Mouse (Mus musculus): ENCODE measurements around the gene Grk3. TPM values are rescaled to one million over a fixed set of nuclear protein-coding genes. Genes with fewer than 3 reads are reported as not detected.

Grk3 gene
- polyA plus RNA-seq, 1 experiment from 2014 or later, result 8.1 TPM

DNA sequence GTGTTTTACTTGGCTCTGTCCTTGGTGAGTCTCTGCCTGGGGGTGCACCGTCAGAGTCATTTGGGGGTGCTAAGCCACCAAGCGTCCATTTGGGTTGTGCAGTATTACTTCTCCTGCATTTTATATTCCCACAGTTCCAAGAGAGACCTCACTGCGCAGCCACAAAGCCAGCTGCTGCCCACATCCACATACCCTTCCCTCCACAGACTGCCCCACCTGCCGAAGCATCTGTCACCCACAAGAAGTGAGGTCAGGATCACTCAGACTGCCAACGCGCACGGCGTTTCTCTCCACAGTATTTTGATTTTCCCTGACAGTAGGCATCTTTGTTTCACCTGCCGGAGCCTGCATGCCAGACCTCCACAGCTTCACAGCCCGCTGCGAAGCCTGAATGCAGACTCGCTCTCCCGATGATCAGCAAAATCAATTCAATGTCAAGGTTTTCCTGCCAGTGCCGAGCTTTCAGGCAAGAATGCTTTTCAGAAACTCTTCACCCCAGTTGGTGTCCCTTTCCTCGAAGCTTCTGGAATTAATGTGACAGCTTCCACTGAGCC lies 15.7 kb upstream of the Grk3 start:
- H3K4me3 ChIP-seq, result no peak overlapping the region
- no peaks in the 10 kb centered on the region for H3K9me3 ChIP-seq (replicated peaks)
- 55% methylated on average over 15 of the region's 15 CpGs for WGBS
- no peak overlapping the region; the same call in 1 of the 2 replicates for H3K27ac ChIP-seq
- H3K4me1 ChIP-seq, result peaks cover 24% of the 10 kb centered on the region
- no peak overlapping the region for H3K4me2 ChIP-seq
- H3K9ac ChIP-seq, result no peak overlapping the region
- 0 out of 2 replicates have a peak, but pooled peaks have one; percentile 48 for ATAC-seq
- no peaks in the 10 kb centered on the region for H3K27me3 ChIP-seq
- no peaks in the 10 kb centered on the region for H3K36me3 ChIP-seq (ENCODE audit: poor library complexity, severe bottlenecking)

DNA sequence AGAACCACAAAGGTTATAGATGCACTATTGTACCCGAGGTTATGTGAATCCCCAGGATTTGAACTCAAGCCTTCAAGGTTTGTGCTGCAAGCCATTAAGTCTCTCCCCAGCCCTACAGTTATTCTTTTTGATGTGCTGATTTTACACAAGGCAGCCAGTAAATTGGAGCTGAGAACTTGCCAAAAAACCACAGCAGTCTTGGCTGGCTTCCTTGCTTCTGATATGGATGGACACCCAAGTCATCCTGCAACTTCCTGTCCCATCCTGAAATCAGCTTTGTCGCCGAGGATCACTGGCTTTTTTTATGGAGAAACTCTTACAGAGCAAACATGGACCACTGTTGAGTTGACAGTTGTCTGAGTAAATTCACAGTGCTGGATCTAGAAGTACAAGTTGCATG lies 14.5 kb upstream of the Grk3 start:
- H3K4me3 ChIP-seq, result no peak overlapping the region
- no peak overlapping the region for H3K4me2 ChIP-seq
- peaks cover 23% of the 10 kb centered on the region for H3K4me1 ChIP-seq
- no peaks in the 10 kb centered on the region for H3K27me3 ChIP-seq
- no peaks in the 10 kb centered on the region for H3K9me3 ChIP-seq (replicated peaks)
- H3K27ac ChIP-seq, result no peak overlapping the region
- ATAC-seq, result no peak
- WGBS, result 79% methylated on average over 3 of the region's 3 CpGs
- no peak overlapping the region for H3K9ac ChIP-seq
- H3K36me3 ChIP-seq (ENCODE audit: poor library complexity, severe bottlenecking), result no peaks in the 10 kb centered on the region

GRCm38 (mm10) chr5:113026706-113027105 lies 11.1 kb upstream of the Grk3 start:
- Histone ChIP-seq H3K4me1 (peaks cover 32% of the 10 kb centered on the region), H3K36me3 (ENCODE audit: poor library complexity, severe bottlenecking) (no peaks in the 10 kb centered on the region), H3K9ac (no peak overlapping the region), H3K4me3 (no peak overlapping the region), H3K27ac (no peak overlapping the region), H3K9me3 (replicated peaks) (no peaks in the 10 kb centered on the region), H3K27me3 (no peaks in the 10 kb centered on the region), H3K4me2 (no peak overlapping the region)
- no peak for ATAC-seq
- WGBS, result 92% methylated on average over 5 of the region's 5 CpGs

DNA sequence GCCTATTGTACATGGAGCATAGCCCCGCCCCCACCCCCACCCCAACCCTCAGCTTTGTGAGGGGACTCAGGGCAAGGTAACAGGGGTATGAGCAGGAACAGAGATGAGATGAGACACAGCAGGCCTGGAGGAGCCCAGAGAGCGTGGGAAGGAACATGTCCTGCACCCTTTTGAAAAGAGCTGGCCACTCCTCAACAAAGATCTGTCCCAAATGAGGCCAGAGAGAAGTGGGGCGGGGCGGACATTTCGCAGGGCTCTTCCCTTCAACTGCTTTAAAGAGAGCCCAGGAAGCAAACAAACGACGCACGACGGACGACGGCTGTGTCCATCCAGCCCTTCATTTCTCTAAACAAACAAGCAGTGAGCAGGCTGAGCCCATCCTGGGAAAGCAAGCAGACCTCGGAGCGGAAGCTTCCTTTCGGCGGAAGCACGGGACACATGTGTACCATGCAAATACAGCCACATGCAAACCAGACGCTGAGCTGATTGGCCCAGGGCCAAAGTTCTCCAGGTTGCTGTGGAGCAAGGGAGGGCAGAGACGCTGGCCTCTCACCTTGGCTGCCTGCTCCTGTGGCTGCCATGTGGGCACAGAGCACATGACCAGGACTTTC lies 8.7 kb upstream of the Grk3 start:
- no peak overlapping the region for H3K4me3 ChIP-seq
- no peaks in the 10 kb centered on the region for H3K36me3 ChIP-seq (ENCODE audit: poor library complexity, severe bottlenecking)
- no peaks in the 10 kb centered on the region for H3K27me3 ChIP-seq
- no peak overlapping the region for H3K9ac ChIP-seq
- H3K9me3 ChIP-seq (replicated peaks), result no peaks in the 10 kb centered on the region
- no peak overlapping the region for H3K27ac ChIP-seq
- peaks cover 24% of the 10 kb centered on the region for H3K4me1 ChIP-seq
- H3K4me2 ChIP-seq, result peak overlapping the region; percentile 25
- 35% methylated on average over 18 of the region's 18 CpGs for WGBS
- no peak for ATAC-seq

DNA sequence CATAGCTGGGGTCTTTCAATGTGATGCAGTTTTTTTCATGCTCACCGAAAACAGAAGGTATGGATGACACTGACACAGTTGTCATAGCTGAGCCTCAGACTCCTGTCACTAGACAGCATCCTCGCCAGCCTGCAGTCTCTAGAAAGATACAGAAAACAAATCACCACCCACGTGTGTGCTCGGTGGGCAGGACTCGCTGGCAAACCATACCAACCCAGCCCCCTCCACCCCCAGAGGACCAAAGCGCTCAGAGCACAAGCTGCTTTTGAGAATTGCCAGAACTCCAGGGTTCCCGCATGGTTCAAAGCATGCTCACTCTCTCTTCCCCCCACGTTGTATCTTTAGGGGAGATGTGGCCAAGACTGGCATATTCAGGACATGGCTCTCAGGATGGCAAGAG lies 2.6 kb upstream of the Grk3 start:
- Histone ChIP-seq H3K4me2 (no peak overlapping the region), H3K4me3 (no peak overlapping the region), H3K27me3 (peaks cover 23% of the 10 kb centered on the region), H3K4me1 (peaks cover 13% of the 10 kb centered on the region), H3K9me3 (replicated peaks) (no peaks in the 10 kb centered on the region), H3K9ac (no peak overlapping the region), H3K36me3 (ENCODE audit: poor library complexity, severe bottlenecking) (no peaks in the 10 kb centered on the region), H3K27ac (no peak overlapping the region)
- ATAC-seq, result no peak
- WGBS, result 67% methylated on average over 8 of the region's 8 CpGs

DNA sequence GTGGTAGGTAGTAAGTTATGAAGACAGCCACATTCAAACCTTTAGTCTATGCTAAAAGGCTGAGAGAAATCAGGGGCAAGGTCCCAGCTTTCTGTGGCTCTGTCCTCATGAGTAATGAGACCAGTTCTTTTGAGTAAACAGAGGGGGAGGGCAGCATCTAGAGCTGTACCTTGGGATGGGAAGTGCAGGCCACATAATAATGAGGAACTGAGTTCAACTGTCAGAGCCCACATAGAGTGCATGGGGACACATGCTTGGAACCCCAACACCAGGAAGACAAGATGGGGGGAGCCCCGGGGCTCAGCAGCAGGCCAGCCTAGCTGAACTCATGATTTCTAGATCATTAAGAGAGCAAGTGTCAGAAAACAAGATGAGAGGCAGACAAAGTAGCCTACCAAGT lies 1.4 kb upstream of the Grk3 start:
- peaks cover 11% of the 10 kb centered on the region for H3K4me1 ChIP-seq
- 83% methylated on average over 1 of the region's 1 CpGs for WGBS
- no peaks in the 10 kb centered on the region for H3K36me3 ChIP-seq (ENCODE audit: poor library complexity, severe bottlenecking)
- no peak overlapping the region for H3K4me3 ChIP-seq
- H3K9ac ChIP-seq, result no peak overlapping the region
- H3K9me3 ChIP-seq (replicated peaks), result no peaks in the 10 kb centered on the region
- no peak for ATAC-seq
- no peak overlapping the region for H3K27ac ChIP-seq
- no peak overlapping the region for H3K4me2 ChIP-seq
- H3K27me3 ChIP-seq, result peaks cover 23% of the 10 kb centered on the region

- peak overlapping the region; percentile 78 for H3K4me2 ChIP-seq
- peak; percentile 55; the same call in 1 of the 2 replicates for ATAC-seq
- H3K27ac ChIP-seq, result no peak overlapping the region
- peak overlapping the region; percentile 60 for H3K4me3 ChIP-seq
- no peaks in the 10 kb centered on the region for H3K9me3 ChIP-seq (replicated peaks)
- peaks cover 23% of the 10 kb centered on the region for H3K27me3 ChIP-seq
- WGBS, result 4% methylated on average over 14 of the region's 14 CpGs
- H3K9ac ChIP-seq, result peak overlapping the region; percentile 72
- H3K4me1 ChIP-seq, result peaks cover 11% of the 10 kb centered on the region
- H3K36me3 ChIP-seq (ENCODE audit: poor library complexity, severe bottlenecking), result no peaks in the 10 kb centered on the region
Observed at GRCm38 (mm10) chr5:113014808-113015235, 769 bp downstream of the Grk3 start.

DNA sequence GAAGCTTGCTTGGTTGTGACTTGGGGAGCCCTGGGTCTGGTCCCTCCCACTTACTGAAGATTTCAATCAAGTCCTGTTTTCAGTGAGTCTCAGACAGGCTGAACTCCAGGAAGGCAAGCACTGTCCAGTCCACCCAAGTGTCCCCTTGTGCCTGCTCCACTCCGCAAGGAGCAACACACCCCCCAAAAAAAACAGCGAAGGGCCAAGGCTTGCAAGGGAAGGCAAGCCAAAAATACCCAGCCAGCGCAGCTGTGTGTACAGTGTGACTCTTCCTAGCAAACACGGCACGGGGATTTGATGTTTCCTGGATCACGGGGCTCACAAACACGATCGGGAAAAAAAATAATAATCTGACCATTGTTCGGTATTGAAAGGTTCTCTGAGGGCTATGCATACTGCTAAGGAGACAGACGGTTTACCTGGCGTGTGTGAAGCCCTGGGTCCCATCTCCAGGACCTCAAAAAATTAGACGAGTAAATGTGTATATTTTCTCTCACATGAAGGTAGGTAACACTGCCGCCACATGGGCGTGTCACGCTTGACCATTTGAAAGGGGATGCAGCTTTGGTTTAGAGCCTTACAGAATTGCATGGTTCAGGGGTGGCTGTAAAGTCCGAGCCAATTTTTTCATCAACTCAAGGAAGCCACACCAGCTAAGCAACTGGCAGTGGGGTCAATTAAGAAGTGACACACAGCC lies 1.3 kb downstream of the Grk3 start:
- H3K27me3 ChIP-seq, result peaks cover 23% of the 10 kb centered on the region
- H3K9ac ChIP-seq, result peak overlapping the region; percentile 72; the same call in 1 of the 2 replicates
- H3K9me3 ChIP-seq (replicated peaks), result no peaks in the 10 kb centered on the region
- WGBS, result 64% methylated on average over 16 of the region's 16 CpGs
- peak overlapping the region; percentile 78 for H3K4me2 ChIP-seq
- no peak for ATAC-seq
- H3K36me3 ChIP-seq (ENCODE audit: poor library complexity, severe bottlenecking), result no peaks in the 10 kb centered on the region
- peaks cover 11% of the 10 kb centered on the region for H3K4me1 ChIP-seq
- H3K27ac ChIP-seq, result no peak overlapping the region
- peak overlapping the region; percentile 60 for H3K4me3 ChIP-seq

GRCm38 (mm10) chr5:113011926-113012325 lies 3.7 kb downstream of the Grk3 start:
- ATAC-seq, result no peak
- 89% methylated on average over 10 of the region's 10 CpGs for WGBS

GRCm38 (mm10) chr5:113009183-113009820 lies 6.3 kb downstream of the Grk3 start:
- no peak for ATAC-seq
- H3K4me2 ChIP-seq, result no peak overlapping the region
- no peaks in the 10 kb centered on the region for H3K4me1 ChIP-seq
- peaks cover 5% of the 10 kb centered on the region; the same call in 1 of the 2 replicates for H3K27me3 ChIP-seq
- H3K9me3 ChIP-seq (replicated peaks), result no peaks in the 10 kb centered on the region
- no peaks in the 10 kb centered on the region for H3K36me3 ChIP-seq (ENCODE audit: poor library complexity, severe bottlenecking)
- no peak overlapping the region for H3K9ac ChIP-seq
- H3K4me3 ChIP-seq, result no peak overlapping the region
- 91% methylated on average over 8 of the region's 8 CpGs for WGBS
- no peak overlapping the region for H3K27ac ChIP-seq

More at GRCm38 (mm10) chr5:113011926-113012325, 3.7 kb downstream of the Grk3 start:
- Histone ChIP-seq H3K36me3 (ENCODE audit: poor library complexity, severe bottlenecking) (no peaks in the 10 kb centered on the region), H3K4me1 (peaks cover 11% of the 10 kb centered on the region), H3K4me3 (no peak overlapping the region), H3K27ac (no peak overlapping the region), H3K4me2 (no peak overlapping the region), H3K9me3 (replicated peaks) (no peaks in the 10 kb centered on the region), H3K9ac (no peak overlapping the region), H3K27me3 (peaks cover 23% of the 10 kb centered on the region)

GRCm38 (mm10) chr5:113008496-113008895 lies 7.1 kb downstream of the Grk3 start:
- 93% methylated on average over 2 of the region's 2 CpGs for WGBS
- Histone ChIP-seq H3K36me3 (ENCODE audit: poor library complexity, severe bottlenecking) (no peaks in the 10 kb centered on the region), H3K9ac (no peak overlapping the region), H3K4me2 (no peak overlapping the region), H3K4me3 (no peak overlapping the region), H3K27me3 (no peaks in the 10 kb centered on the region), H3K27ac (no peak overlapping the region), H3K4me1 (no peaks in the 10 kb centered on the region), H3K9me3 (replicated peaks) (no peaks in the 10 kb centered on the region)
- ATAC-seq, result no peak

DNA sequence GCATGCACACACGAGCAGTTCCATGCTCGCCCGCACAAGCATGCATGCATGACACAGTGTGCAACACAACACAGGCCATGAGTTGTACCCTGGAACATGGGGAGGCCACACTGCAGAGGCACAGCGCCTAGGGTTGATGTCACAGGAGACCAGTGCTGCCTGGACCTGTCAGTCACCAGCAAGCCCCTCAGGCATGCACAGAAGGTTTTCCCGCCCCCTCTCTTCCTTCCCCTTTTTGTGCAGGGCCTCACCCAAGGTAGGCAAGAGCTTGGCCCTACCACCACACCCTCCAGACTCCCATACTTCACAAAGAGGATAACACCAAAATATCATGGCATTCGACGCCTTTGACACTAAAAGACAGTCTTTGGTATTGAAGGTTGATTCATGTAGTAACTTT lies 8.6 kb downstream of the Grk3 start:
- H3K36me3 ChIP-seq (ENCODE audit: poor library complexity, severe bottlenecking), result no peaks in the 10 kb centered on the region
- no peak overlapping the region for H3K9ac ChIP-seq
- no peak for ATAC-seq
- H3K4me3 ChIP-seq, result no peak overlapping the region
- no peaks in the 10 kb centered on the region for H3K27me3 ChIP-seq
- no peaks in the 10 kb centered on the region for H3K9me3 ChIP-seq (replicated peaks)
- H3K27ac ChIP-seq, result no peak overlapping the region
- no peak overlapping the region for H3K4me2 ChIP-seq
- WGBS, result 91% methylated on average over 7 of the region's 7 CpGs
- H3K4me1 ChIP-seq, result peaks cover 8% of the 10 kb centered on the region
